Mouse (Mus musculus) stomach, embryonic 16.5 days (tissue): ENCODE results near the gene Mapk1ip1. TPM values are rescaled to one million over a fixed set of nuclear protein-coding genes. Genes with fewer than 3 reads are reported as not detected.
A peak's percentile ranks its signal among the peaks of the same experiment; 100 is the strongest.

Experiments
- ATAC-seq: fragments of 200-750 bp; cut with Nextera tagmentation; 2 replicates; pipeline ENCODE4 v1.8.0; 2017; ENCODE audit warnings: moderate number of reproducible peaks, moderate TSS enrichment; ENCODE audit not compliant: insufficient read depth, low FRiP score
- H3K27ac ChIP-seq: fragments of 300-500 bp; sonication (generic); 2 replicates; pipeline ENCODE4 v1.5.1; 2014; ENCODE audit warnings: low read length
- H3K27me3 ChIP-seq: fragments of 300-500 bp; sonication (generic); 2 replicates; pipeline ENCODE4 v1.6.1; 2014; ENCODE audit warnings: low read length, control low read depth, mixed read lengths; ENCODE audit not compliant: control insufficient read depth, insufficient read depth
- H3K36me3 ChIP-seq: fragments of 300-500 bp; sonication (generic); 2 replicates; pipeline ENCODE4 v1.6.1; 2014; ENCODE audit warnings: low read length; ENCODE audit not compliant: control insufficient read depth, insufficient read depth
- H3K4me1 ChIP-seq: fragments of 300-500 bp; sonication (generic); 2 replicates; pipeline ENCODE4 v1.6.1; 2014; ENCODE audit warnings: low read length, control low read depth, mixed read lengths; ENCODE audit not compliant: control insufficient read depth, insufficient read depth
- H3K4me2 ChIP-seq: fragments of 300-500 bp; sonication (generic); 2 replicates; pipeline ENCODE4 v1.6.1; 2014; ENCODE audit warnings: low read depth, low read length, mixed read lengths
- H3K4me3 ChIP-seq: fragments of 300-500 bp; sonication (generic); replicated peaks from 2 replicates; pipeline ENCODE4 v1.5.1; 2014; ENCODE audit warnings: mild to moderate bottlenecking, low read length
- H3K9ac ChIP-seq: fragments of 300-500 bp; sonication (generic); 2 replicates; pipeline ENCODE4 v1.6.1; 2014; ENCODE audit warnings: low read length
- H3K9me3 ChIP-seq: fragments of 300-500 bp; sonication (generic); replicated peaks from 2 replicates; pipeline ENCODE4 v1.6.1; 2016; ENCODE audit warnings: low read length, control low read depth; ENCODE audit not compliant: control insufficient read depth
- whole genome bisulfite sequencing: fragments of 180-500 bp; shearing (Covaris S2); extraction: QIAGEN DNeasy Blood & Tissue Kit; methylation state at CpG from one replicate; pipeline ENCODE4 v1.1.7; 2014; 5-methylcytosine and 5-hydroxymethylcytosine counted together
- polyA plus RNA-seq: library from polyadenylated mRNA; unstranded; fragments of >200 nt; fragmentation: Nextera tagmentation; extraction: Ambion mirVana; gene quantifications from 2 replicates; pipeline ENCODE4 v1.2.1, GENCODE M21; 2015

Mapk1ip1 gene
- polyA plus RNA-seq, 1 experiment from 2014 or later, result 13.1 TPM

DNA sequence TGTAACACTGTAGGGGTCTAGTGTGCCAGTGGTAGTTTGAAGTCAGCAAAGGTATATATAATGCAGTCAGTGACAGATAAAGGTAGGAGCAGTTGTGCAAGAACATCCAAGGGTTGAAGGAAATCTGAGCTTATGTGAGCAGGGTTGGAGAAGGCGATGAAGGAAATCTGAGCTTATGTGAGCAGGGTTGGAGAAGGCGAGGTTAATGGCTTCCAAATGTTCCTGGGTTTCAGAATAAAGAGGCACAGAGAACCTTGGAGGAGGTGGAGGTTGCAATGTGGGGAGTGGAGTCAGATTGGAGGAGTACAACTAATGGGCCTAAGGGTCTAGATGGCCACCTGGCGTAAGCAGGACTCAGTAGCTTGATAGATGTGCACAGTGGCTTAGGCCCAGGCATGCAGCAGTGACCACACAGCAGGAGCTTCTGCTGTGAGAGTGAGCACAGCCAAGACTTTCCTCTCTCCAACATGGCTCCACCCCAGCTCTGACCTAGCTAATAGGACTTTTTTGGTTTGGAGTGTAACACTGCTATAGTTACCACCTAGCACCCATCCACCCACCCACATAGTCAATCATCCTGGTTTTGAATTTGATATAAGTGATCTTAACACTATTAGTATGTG lies 18.0 kb upstream of the Mapk1ip1 start:
- no peaks in the 10 kb centered on the region for H3K27me3 ChIP-seq
- H3K4me2 ChIP-seq, result no peak overlapping the region
- no peak overlapping the region for H3K4me3 ChIP-seq
- no peak overlapping the region for H3K9ac ChIP-seq
- no peak for ATAC-seq
- H3K27ac ChIP-seq, result no peak overlapping the region
- 82% methylated on average over 3 of the region's 3 CpGs for WGBS
- H3K9me3 ChIP-seq, result no peaks in the 10 kb centered on the region
- H3K4me1 ChIP-seq, result no peaks in the 10 kb centered on the region
- H3K36me3 ChIP-seq, result peaks cover 6% of the 10 kb centered on the region; the same call in 1 of the 2 replicates

DNA sequence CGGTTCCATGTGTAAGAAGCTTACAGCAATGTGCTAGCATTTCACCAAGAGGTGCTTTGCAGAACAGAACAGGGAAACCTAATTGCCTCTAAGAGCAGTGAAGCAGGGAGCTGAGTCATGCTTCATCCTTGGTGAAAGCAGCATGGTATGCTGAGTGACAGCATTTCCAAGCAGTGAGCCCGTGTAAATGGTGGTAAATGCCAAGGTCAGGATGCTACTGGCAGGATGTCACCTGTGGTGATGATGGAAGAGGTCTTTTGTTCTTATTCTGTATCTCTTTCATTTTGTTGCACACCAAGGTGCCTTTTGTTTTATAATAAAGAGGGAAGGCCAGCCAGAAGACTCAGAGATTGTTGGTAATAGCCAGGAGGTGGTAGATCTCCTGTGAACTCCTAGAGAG lies 10.6 kb upstream of the Mapk1ip1 start:
- no peak overlapping the region for H3K4me2 ChIP-seq
- H3K9me3 ChIP-seq, result no peaks in the 10 kb centered on the region
- H3K27me3 ChIP-seq, result no peaks in the 10 kb centered on the region
- no peaks in the 10 kb centered on the region; the same call in 1 of the 2 replicates for H3K36me3 ChIP-seq
- H3K27ac ChIP-seq, result no peak overlapping the region
- no peak overlapping the region for H3K9ac ChIP-seq
- no peak for ATAC-seq
- H3K4me3 ChIP-seq, result no peak overlapping the region
- 58% methylated on average over 2 of the region's 2 CpGs for WGBS
- H3K4me1 ChIP-seq, result no peaks in the 10 kb centered on the region

DNA sequence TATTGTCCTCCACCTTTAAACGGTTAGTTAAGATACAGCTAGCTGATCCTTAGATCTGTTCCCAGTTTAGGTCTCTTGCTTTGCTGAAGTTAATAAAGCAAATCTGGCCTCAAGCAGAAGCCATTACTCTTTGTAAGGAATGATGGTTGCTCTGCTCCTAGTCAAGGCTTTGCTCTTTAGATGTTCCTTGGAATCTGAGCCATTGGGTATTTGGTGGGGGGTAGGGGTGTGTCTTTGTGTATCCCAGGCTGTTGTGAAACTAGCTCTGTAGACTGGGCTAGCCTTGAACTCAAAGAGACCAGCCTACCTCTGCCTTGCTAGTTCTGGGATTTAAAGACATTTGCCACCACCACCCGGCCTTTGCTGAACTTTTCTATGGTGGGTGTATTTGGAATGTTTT lies 8.1 kb upstream of the Mapk1ip1 start:
- WGBS, result 89% methylated on average over 2 of the region's 2 CpGs
- no peak overlapping the region for H3K4me2 ChIP-seq
- no peak overlapping the region for H3K9ac ChIP-seq
- no peak overlapping the region for H3K4me3 ChIP-seq
- H3K36me3 ChIP-seq, result no peaks in the 10 kb centered on the region; the same call in 1 of the 2 replicates
- no peak overlapping the region for H3K27ac ChIP-seq
- ATAC-seq, result no peak
- no peaks in the 10 kb centered on the region for H3K9me3 ChIP-seq
- no peaks in the 10 kb centered on the region for H3K27me3 ChIP-seq
- peaks cover 7% of the 10 kb centered on the region; the same call in 1 of the 2 replicates for H3K4me1 ChIP-seq

DNA sequence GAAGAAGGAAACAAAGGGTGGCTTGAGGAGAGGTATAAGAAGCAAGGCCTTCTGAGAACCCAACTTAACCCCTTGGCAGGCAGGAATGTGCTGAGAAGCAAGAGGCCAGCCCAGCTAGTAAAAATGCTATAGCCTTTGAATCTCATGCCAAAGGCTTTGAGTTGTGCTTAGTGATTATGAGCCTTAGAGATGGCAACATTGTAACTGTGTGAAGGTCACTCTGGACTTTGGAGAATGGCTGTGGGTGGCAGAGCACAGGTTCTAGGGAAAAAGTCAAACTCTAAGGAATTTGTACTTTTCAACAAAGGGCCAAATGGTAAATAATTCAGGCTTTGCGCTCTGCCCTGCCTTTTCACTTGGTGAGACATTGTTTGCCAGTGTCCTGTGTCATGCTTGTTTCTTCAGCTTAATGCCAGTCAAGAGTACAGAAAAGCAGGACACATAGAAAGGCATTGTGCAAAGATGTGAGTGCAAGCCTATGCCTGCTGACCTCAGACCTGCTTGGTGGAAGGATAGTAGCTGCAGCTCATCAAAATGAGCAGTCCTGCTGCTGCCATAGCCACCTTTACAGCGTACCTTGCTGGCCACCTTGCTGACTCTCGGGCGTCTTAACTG lies 7.5 kb upstream of the Mapk1ip1 start:
- peaks cover 8% of the 10 kb centered on the region for H3K4me1 ChIP-seq
- no peak overlapping the region for H3K27ac ChIP-seq
- WGBS, result 94% methylated on average over 4 of the region's 4 CpGs
- H3K4me3 ChIP-seq, result no peak overlapping the region
- H3K4me2 ChIP-seq, result no peak overlapping the region
- ATAC-seq, result no peak
- no peak overlapping the region for H3K9ac ChIP-seq
- no peaks in the 10 kb centered on the region for H3K27me3 ChIP-seq
- no peaks in the 10 kb centered on the region; the same call in 1 of the 2 replicates for H3K36me3 ChIP-seq
- no peaks in the 10 kb centered on the region for H3K9me3 ChIP-seq

DNA sequence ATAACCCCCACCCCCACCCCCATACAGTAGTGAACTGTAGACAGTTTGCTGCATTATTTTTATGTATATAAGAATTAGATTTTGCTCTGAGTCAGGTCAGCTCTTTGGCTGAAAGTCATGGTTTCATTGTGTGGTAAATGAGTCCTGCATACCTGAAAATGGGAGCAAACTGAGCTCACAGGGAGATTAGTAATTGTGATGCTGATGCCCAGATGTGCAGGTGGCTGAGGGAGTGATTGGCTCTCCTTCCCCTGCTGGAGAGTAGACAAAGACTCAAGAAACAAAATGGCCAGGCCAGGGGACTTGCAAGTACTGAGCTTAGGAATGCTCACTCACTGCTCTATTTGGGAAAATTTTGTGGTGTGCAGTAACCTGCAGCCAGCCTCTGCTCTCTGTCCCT lies 4.0 kb upstream of the Mapk1ip1 start:
- Histone ChIP-seq H3K4me1 (peaks cover 26% of the 10 kb centered on the region), H3K36me3 (no peaks in the 10 kb centered on the region)

DNA sequence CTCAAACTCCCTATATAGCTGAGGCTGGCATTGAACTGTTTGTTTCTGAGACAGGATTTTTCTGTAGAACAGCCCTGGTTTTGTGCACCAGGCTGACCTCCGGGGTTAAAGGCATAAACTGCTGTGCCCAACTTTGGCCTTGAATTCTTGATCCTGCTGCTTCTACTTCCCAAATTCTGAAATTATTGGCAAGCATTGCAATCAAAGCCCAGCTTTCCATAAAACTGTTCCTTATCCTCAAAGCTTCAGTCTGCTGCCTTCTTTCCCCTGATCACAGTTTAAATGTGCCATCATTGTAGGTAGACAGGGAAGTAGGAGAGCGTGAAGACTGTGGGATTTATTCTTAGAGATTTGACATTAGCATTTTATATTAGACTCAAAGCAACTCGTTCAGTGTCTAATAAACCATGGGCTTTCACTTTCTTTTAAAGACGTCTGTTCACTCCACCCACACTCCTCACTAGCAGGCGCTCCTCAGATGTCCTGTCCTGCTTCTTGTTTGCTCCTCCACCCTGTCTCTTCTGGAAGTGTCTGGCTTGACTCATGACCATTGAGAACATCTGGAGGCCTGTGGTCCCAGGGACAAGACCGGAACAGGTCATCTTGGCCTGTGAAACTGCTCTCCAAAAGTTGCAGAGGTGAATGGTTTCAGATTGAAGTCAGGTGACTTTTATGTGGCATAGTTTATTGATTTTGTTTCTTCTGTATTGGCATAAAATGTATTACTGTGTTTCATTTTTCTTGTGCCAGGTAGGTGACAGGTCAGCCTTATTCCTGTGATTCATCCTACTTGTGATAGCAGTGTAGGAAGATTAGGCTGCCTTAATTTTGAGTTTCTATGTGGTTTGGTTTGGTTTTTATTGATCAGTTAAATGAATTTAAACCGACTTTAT lies 2.2 kb upstream of the Mapk1ip1 start:
- peak overlapping the region; percentile 86 for H3K4me2 ChIP-seq
- no peaks in the 10 kb centered on the region for H3K27me3 ChIP-seq
- no peak for ATAC-seq
- H3K27ac ChIP-seq, result no peak overlapping the region
- H3K9me3 ChIP-seq, result no peaks in the 10 kb centered on the region
- no peak overlapping the region for H3K9ac ChIP-seq
- H3K36me3 ChIP-seq, result no peaks in the 10 kb centered on the region
- peaks cover 36% of the 10 kb centered on the region for H3K4me1 ChIP-seq
- WGBS, result 75% methylated on average over 7 of the region's 7 CpGs
- peak overlapping the region; percentile 98 for H3K4me3 ChIP-seq

More for the DNA sequence above, 4.0 kb upstream of the Mapk1ip1 start:
- Histone ChIP-seq H3K27ac (peak overlapping the region; percentile 42; the same call in 1 of the 2 replicates), H3K9me3 (no peaks in the 10 kb centered on the region), H3K9ac (0 out of 2 replicates have a peak overlapping the region, but pooled peaks have one; percentile 31), H3K4me2 (no peak overlapping the region), H3K27me3 (no peaks in the 10 kb centered on the region), H3K4me3 (no peak overlapping the region)
- no peak for ATAC-seq

DNA sequence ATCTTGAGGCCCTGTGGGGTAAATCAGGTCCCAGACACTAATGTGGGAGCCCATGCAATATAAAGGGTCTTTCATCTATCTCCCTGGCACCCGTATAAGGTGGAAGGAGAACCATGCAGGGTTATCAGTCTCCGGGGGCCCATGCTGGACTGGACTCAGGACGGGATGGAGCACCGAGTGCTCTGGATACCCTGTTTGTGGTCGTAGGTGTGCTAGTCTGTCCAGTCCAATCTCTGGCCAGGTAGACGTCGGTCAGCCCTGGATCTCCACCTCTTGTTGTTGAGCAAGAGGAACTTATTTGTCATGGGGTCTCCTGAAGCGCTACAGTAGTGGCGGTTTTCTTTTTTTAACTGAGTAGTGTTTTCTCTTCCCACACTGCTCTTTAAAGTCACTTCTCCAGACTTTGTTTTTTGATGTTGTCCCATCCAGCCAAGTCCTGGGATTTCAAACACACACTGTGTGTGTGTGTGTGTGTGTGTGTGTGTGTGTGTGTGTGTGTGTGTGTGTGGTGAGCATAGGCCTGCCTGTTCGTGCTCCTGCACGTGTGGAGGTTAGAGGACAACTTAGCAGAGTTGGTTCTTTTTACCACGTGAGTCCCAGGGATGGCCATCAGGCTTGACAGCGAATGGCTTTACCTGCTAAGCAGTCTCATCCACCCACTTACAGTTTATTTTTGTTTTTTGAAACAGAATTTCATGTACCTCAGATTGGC lies 1.4 kb upstream of the Mapk1ip1 start:
- ATAC-seq, result no peak

DNA sequence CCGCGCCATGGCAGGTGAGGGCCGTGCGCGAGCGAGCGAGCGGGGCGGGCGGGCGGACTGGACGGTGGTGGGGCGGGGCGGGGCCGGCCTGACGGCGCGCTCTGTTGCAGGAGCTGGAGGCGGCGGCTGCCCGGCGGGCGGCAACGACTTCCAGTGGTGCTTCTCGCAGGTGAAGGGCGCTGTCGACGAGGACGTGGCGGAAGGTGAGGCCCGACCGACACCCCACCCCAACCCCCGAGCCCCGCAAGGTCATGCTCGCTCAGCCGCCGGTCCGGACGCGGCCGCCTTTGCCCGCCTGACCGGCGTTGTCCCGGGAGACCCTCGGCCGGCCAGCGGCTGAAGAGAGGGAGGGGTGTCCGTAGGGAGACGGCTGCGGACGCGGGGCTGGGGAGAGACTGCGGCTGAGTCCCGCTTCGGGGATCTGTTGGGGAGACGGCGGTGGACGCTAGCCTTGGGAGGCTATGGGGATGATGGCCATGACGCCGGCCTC lies 474 bp upstream of the Mapk1ip1 start:
- Histone ChIP-seq H3K9ac (peak overlapping the region; percentile 98), H3K4me1 (peaks cover 36% of the 10 kb centered on the region), H3K36me3 (no peaks in the 10 kb centered on the region), H3K4me2 (peak overlapping the region; percentile 86), H3K4me3 (peak overlapping the region; percentile 98), H3K27me3 (no peaks in the 10 kb centered on the region), H3K9me3 (no peaks in the 10 kb centered on the region), H3K27ac (peak overlapping the region; percentile 96)
- ATAC-seq, result peak; percentile 83
- WGBS, result 1% methylated on average over 58 of the region's 61 CpGs

More for the DNA sequence above, 1.4 kb upstream of the Mapk1ip1 start:
- Histone ChIP-seq H3K36me3 (no peaks in the 10 kb centered on the region), H3K27ac (no peak overlapping the region), H3K9ac (peak overlapping the region; percentile 98), H3K27me3 (no peaks in the 10 kb centered on the region), H3K4me1 (peaks cover 36% of the 10 kb centered on the region), H3K4me2 (peak overlapping the region; percentile 86), H3K9me3 (no peaks in the 10 kb centered on the region), H3K4me3 (peak overlapping the region; percentile 98)
- WGBS, result 32% methylated on average over 13 of the region's 13 CpGs
